ENCODE assay signal across 10 mouse cellular contexts in genomic region chr1:38241221-38241666, GRCm38 (mm10).
DNase-seq lines count a peak whose midpoint lies in the region; ATAC-seq and TF ChIP-seq lines count a peak whose summit lies in the region.
"Had no signal": no experiment of that assay in that cellular context is flagged by ENCODE, and none has a peak within 500 bp of the region (broad histone marks: within the 10 kb centered on the region; RNA-seq: fewer than 3 reads in every experiment).

No protein-coding gene starts in this region.

- ATAC-seq in liver, embryonic 11.5 days (replicated peaks; ENCODE audit: low FRiP score) = no peak; the same call in 1 of the 2 replicates
- no peak for ATAC-seq in liver, postnatal 0 days
- 0 out of 2 replicates have a peak, but pooled peaks have one; percentile 15 for ATAC-seq in liver, embryonic 14.5 days (ENCODE audit: insufficient read depth)

- TF ChIP-seq CTCF in liver, postnatal 0 days (IDR thresholded peaks at IDR 0.05; ENCODE audit: low read depth) = no peak
- TF ChIP-seq CTCF in kidney, adult 2 months (conservative IDR thresholded peaks at IDR 0.05; ENCODE audit: insufficient read depth, insufficient read length, low read depth, low read length) = no peak
- TF ChIP-seq CTCF in liver, embryonic 14.5 days (IDR thresholded peaks at IDR 0.05; ENCODE audit: low read depth) = no peak

- H3K4me3 ChIP-seq in liver, embryonic 11.5 days (ENCODE audit: low read depth, low read length) = no peak overlapping the region
- no peak overlapping the region for H3K4me3 ChIP-seq in liver, postnatal 0 days (ENCODE audit: low read depth, low read length)
- no peak overlapping the region for H3K4me3 ChIP-seq in kidney, adult 2 months (ENCODE audit: insufficient read depth, low read depth, low read length)
- no peak overlapping the region for H3K4me3 ChIP-seq in liver, embryonic 14.5 days (ENCODE audit: insufficient read depth in 1 of 2, low read depth in 2 of 2, low read length in 2 of 2)
- H3K4me3 ChIP-seq: limb, embryonic 13.5 days; midbrain, embryonic 10.5 days had no signal

- no peak for TF ChIP-seq POLR2A in kidney, adult 2 months (IDR thresholded peaks at IDR 0.05; ENCODE audit: low read depth, low read length)

- no peak overlapping the region for H3K9ac ChIP-seq in liver, embryonic 11.5 days (ENCODE audit: low read depth, low read length)
- no peak overlapping the region for H3K9ac ChIP-seq in liver, postnatal 0 days (replicated peaks)
- H3K9ac ChIP-seq in liver, embryonic 14.5 days (replicated peaks) = no peak overlapping the region
- H3K9ac ChIP-seq: limb, embryonic 13.5 days had no signal

- H3K9me3 ChIP-seq in liver, embryonic 11.5 days (ENCODE audit: control insufficient read depth, low read length) = no peaks in the 10 kb centered on the region
- H3K9me3 ChIP-seq in liver, postnatal 0 days (ENCODE audit: low read length) = no peaks in the 10 kb centered on the region
- no peaks in the 10 kb centered on the region for H3K9me3 ChIP-seq in liver, embryonic 14.5 days (ENCODE audit: control insufficient read depth, low read length)
- H3K9me3 ChIP-seq: limb, embryonic 13.5 days; midbrain, embryonic 10.5 days had no signal

- no peak for TF ChIP-seq EP300 in liver, postnatal 0 days (IDR thresholded peaks at IDR 0.05; ENCODE audit: low read depth)
- no peak for TF ChIP-seq EP300 in liver, embryonic 14.5 days (IDR thresholded peaks at IDR 0.05; ENCODE audit: low read depth)

- H3K4me2 ChIP-seq in liver, embryonic 11.5 days = no peak overlapping the region
- H3K4me2 ChIP-seq in liver, postnatal 0 days (ENCODE audit: low read depth, low read length) = no peak overlapping the region
- H3K4me2 ChIP-seq in liver, embryonic 14.5 days (ENCODE audit: low read depth) = no peak overlapping the region
- H3K4me2 ChIP-seq: limb, embryonic 13.5 days had no signal

- 80% methylated on average over 6 of the region's 6 CpGs for WGBS in liver, embryonic 11.5 days
- 70% methylated on average over 6 of the region's 6 CpGs for WGBS in liver, postnatal 0 days (ENCODE audit: insufficient replicate concordance)
- WGBS in kidney, adult 2 months = 67% methylated on average over 6 of the region's 6 CpGs
- 67% methylated on average over 6 of the region's 6 CpGs for WGBS in liver, embryonic 14.5 days (ENCODE audit: insufficient replicate concordance)

- H3K27me3 ChIP-seq in liver, embryonic 11.5 days (replicated peaks; ENCODE audit: control insufficient read depth, insufficient read depth, low read length) = no peaks in the 10 kb centered on the region
- H3K27me3 ChIP-seq in liver, postnatal 0 days (ENCODE audit: insufficient read depth, low read length) = no peaks in the 10 kb centered on the region
- no peaks in the 10 kb centered on the region for H3K27me3 ChIP-seq in kidney, adult 2 months (replicated peaks; ENCODE audit: control insufficient read depth, insufficient read depth, low read length)
- H3K27me3 ChIP-seq in liver, embryonic 14.5 days (ENCODE audit: control insufficient read depth, insufficient read depth, low read length) = no peaks in the 10 kb centered on the region
- H3K27me3 ChIP-seq: limb, embryonic 13.5 days had no signal

- H3K27ac ChIP-seq in liver, embryonic 11.5 days (ENCODE audit: low read depth, low read length) = peak overlapping the region; percentile 43; the same call in 1 of the 2 replicates
- no peak overlapping the region for H3K27ac ChIP-seq in liver, postnatal 0 days (ENCODE audit: low read depth)
- H3K27ac ChIP-seq in kidney, adult 2 months (ENCODE audit: insufficient read depth, low read depth, low read length) = no peak overlapping the region
- no peak overlapping the region for H3K27ac ChIP-seq in liver, embryonic 14.5 days
- H3K27ac ChIP-seq: limb, embryonic 13.5 days; midbrain, embryonic 10.5 days had no signal

- 0 out of 2 replicates have a peak, but pooled peaks cover 2% of the 10 kb centered on the region for H3K4me1 ChIP-seq in liver, embryonic 11.5 days (replicated peaks; ENCODE audit: control insufficient read depth, insufficient read depth, low read length)
- peaks cover 14% of the 10 kb centered on the region for H3K4me1 ChIP-seq in liver, postnatal 0 days (ENCODE audit: insufficient read depth)
- peaks cover 5% of the 10 kb centered on the region; the same call in 1 of the 2 replicates for H3K4me1 ChIP-seq in kidney, adult 2 months (ENCODE audit: control insufficient read depth, insufficient read depth, low read length)
- peaks cover 0 to 21% of the 10 kb centered on the region in 2 experiments; a peak in 2 of 4 replicates for H3K4me1 ChIP-seq in liver, embryonic 14.5 days (replicated peaks; ENCODE audit: control insufficient read depth in 2 of 2, insufficient read depth in 2 of 2, low read length in 1 of 2)
- H3K4me1 ChIP-seq: midbrain, embryonic 10.5 days had no signal

- no peaks in the 10 kb centered on the region for H3K36me3 ChIP-seq in liver, embryonic 11.5 days (ENCODE audit: control insufficient read depth, insufficient read depth, low read length)
- H3K36me3 ChIP-seq in liver, postnatal 0 days (replicated peaks; ENCODE audit: insufficient read depth, low read length) = no peaks in the 10 kb centered on the region
- no peaks in the 10 kb centered on the region for H3K36me3 ChIP-seq in kidney, adult 2 months (ENCODE audit: control insufficient read depth, insufficient read depth, low read length)
- no peaks in the 10 kb centered on the region for H3K36me3 ChIP-seq in liver, embryonic 14.5 days (replicated peaks; ENCODE audit: control insufficient read depth, insufficient read depth, low read depth)
- H3K36me3 ChIP-seq: limb, embryonic 13.5 days; midbrain, embryonic 10.5 days had no signal

- no peak for DNase-seq in liver, embryonic 11.5 days (ENCODE audit: low spot score)
- DNase-seq in liver, postnatal 0 days = no peak
- DNase-seq in brain, adult 2 months (ENCODE audit: low read depth, low spot score) = peak; percentile 47
- peak; percentile 33 for DNase-seq in kidney, adult 2 months
- DNase-seq in liver, embryonic 14.5 days (ENCODE audit: low read depth in 3 of 3, low spot score in 3 of 3) = no peak
- no peak for DNase-seq in Muller cell, postnatal 12 days (ENCODE audit: inconsistent ontology term)
- DNase-seq in urinary bladder, adult 2 months (ENCODE audit: low spot score) = no peak
- DNase-seq: thymus, postnatal 4 days had no signal

Comparison
In these comparisons a context has a peak if more than half of its experiments do, and no peak if none do; other contexts are left out.
1. DNase-seq: peak in brain, adult 2 months (single experiment) and kidney, adult 2 months (single experiment); none in liver, embryonic 11.5 days (single experiment), liver, postnatal 0 days (single experiment), liver, embryonic 14.5 days (0 of 3), Muller cell, postnatal 12 days (single experiment) and urinary bladder, adult 2 months (single experiment).